Mouse (Mus musculus) embryonic facial prominence, embryonic 14.5 days (tissue): ENCODE measurements around the gene Mbip. TPM values are rescaled to one million over a fixed set of nuclear protein-coding genes. Genes with fewer than 3 reads are reported as not detected.

ENCODE experiments used
- ATAC-seq: fragments of 200-750 bp; cut with Nextera tagmentation; 2 replicates; pipeline ENCODE4 v1.8.0; 2017; ENCODE audit warnings: low read depth, moderate number of reproducible peaks, moderate TSS enrichment
- DNase-seq: peaks from one replicate; pipeline ENCODE4 v3.0.0-alpha.2; 2015; ENCODE audit warnings: low spot score
- H3K27ac ChIP-seq: fragments of 300-500 bp; sonication (generic); replicated peaks from 2 replicates; pipeline ENCODE4 v1.5.1; 2014; ENCODE audit warnings: low read depth, mild to moderate bottlenecking, low read length, moderate library complexity
- H3K27me3 ChIP-seq: fragments of 300-500 bp; sonication (generic); replicated peaks from 2 replicates; pipeline ENCODE4 v1.6.1; 2014; ENCODE audit warnings: low read length; ENCODE audit not compliant: control insufficient read depth, insufficient read depth
- H3K36me3 ChIP-seq: fragments of 300-500 bp; sonication (generic); 2 replicates; pipeline ENCODE4 v1.6.1; 2014; ENCODE audit warnings: low read length, mixed read lengths; ENCODE audit not compliant: control insufficient read depth, insufficient read depth
- H3K4me1 ChIP-seq: fragments of 300-500 bp; sonication (generic); 2 replicates; pipeline ENCODE4 v1.6.1; 2014; ENCODE audit warnings: antibody characterized with exemption, low read length; ENCODE audit not compliant: control insufficient read depth, insufficient read depth
- H3K4me2 ChIP-seq: fragments of 300-500 bp; sonication (generic); 2 replicates; pipeline ENCODE4 v1.6.1; 2014; ENCODE audit warnings: low read depth, mild to moderate bottlenecking, low read length, moderate library complexity, mixed read lengths
- H3K4me3 ChIP-seq: fragments of 300-500 bp; sonication (generic); 2 replicates; pipeline ENCODE4 v1.5.1; 2014; ENCODE audit warnings: low read depth, mild to moderate bottlenecking, low read length
- H3K9ac ChIP-seq: fragments of 300-500 bp; sonication (generic); 2 replicates; pipeline ENCODE4 v1.6.1; 2014; ENCODE audit warnings: low read depth, mild to moderate bottlenecking, low read length, moderate library complexity, mixed read lengths
- H3K9me3 ChIP-seq: fragments of 300-500 bp; sonication (generic); 2 replicates; pipeline ENCODE4 v1.6.1; 2016; ENCODE audit warnings: low read length; ENCODE audit not compliant: control insufficient read depth
- WGBS: fragments of 180-500 bp; shearing (Covaris S2); extraction: QIAGEN DNeasy Blood & Tissue Kit; methylation state at CpG from one replicate; pipeline ENCODE4 v1.1.7; 2014; 5-methylcytosine and 5-hydroxymethylcytosine counted together
- polyA plus RNA-seq: library from polyadenylated mRNA; unstranded; fragments of >200 nt; fragmentation: Nextera tagmentation; extraction: Ambion mirVana; gene quantifications from 2 replicates; pipeline ENCODE4 v1.2.1, GENCODE M21; 2014

Mbip gene
- 27.2 and 31.4 TPM in 2 replicates for polyA plus RNA-seq

DNA sequence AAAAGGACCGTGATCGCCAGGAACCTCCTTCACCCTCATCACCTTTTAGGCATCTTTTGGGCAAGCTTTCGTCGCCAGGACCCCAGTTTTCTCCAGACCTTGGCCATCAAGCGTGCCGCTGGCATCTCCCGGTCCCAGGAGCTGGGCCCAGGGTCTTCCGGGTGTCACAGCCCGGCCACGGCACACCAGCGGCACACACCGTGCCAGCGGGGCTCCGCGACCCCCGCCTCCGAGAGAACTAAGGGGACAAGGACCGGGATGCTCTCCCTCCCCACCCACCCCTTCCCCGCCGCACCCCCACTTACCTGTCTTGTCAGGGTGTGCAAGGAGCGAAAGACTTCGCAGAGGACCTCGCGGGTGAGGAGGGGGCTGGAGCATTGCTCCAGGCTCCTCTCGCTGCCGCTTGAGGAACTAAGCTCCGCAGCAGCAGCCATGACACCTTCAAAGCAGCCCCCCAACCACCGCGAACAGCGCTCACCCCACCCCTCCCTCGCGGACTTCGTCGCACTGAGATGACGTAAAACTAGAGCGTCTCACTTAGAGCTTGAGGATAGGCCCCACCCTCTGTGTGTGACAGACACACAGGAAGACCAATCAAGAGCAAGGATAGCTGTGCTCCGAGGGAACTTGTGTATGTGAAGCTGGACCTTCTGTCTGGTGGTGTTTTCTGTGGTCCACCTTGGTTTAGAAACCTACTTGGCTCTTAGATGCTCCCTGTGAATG lies at the start of gene Mbip:
Gene Mbip (minus strand): TSS at position 528 of the 723 bp plus-strand sequence.
- ATAC-seq (peak; percentile 100), DNase-seq (peak; percentile 98)
- peaks cover 7% of the 10 kb centered on the region; the same call in 1 of the 2 replicates for H3K4me1 ChIP-seq
- no peaks in the 10 kb centered on the region for H3K36me3 ChIP-seq
- H3K9me3 ChIP-seq, result no peaks in the 10 kb centered on the region
- H3K9ac ChIP-seq, result peak within 1 kb of the TSS; percentile 80
- no peaks in the 10 kb centered on the region for H3K27me3 ChIP-seq
- peak within 1 kb of the TSS; percentile 79 for H3K4me3 ChIP-seq
- H3K27ac ChIP-seq, result no peak within 1 kb of the TSS; the same call in 1 of the 2 replicates
- H3K4me2 ChIP-seq, result peak within 1 kb of the TSS; percentile 63
- WGBS, result 1% methylated on average over 37 of the region's 37 CpGs

DNA sequence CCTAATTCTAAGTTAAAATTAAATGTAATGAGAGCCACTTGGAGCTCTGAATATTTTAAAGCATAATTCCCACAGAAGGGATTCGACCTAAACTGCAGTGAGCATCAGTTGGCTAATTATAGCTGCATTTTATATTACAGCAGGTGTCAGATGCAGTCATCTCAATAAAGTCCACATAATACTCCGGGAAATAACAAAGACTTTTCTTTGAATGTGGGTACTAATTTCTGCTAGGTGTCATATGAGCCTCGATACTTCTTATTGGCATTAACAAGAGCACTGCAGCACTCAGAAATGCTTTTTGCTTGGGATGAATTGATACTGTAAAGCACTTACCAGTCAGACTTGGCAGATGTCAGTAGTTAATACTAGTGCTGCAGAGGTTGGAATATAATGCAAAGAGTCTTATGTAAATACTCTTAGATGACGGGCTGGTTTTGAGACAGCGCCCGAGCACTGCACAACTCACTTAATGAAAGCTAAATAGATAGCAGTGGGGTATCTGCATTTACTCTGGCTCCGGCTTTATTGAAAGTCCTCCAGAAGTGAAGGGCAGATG lies 42.0 kb upstream of the Mbip start:
- no peak overlapping the region for H3K4me3 ChIP-seq
- DNase-seq, result no peak
- peak; percentile 15; the same call in 1 of the 2 replicates for ATAC-seq
- 75% methylated on average over 7 of the region's 7 CpGs for WGBS
- H3K4me2 ChIP-seq, result no peak overlapping the region
- no peak overlapping the region for H3K9ac ChIP-seq
- H3K4me1 ChIP-seq, result no peaks in the 10 kb centered on the region
- no peaks in the 10 kb centered on the region for H3K27me3 ChIP-seq
- no peaks in the 10 kb centered on the region for H3K36me3 ChIP-seq
- H3K27ac ChIP-seq, result no peak overlapping the region
- H3K9me3 ChIP-seq, result no peaks in the 10 kb centered on the region

- no peak overlapping the region for H3K9ac ChIP-seq
- ATAC-seq (no peak), DNase-seq (no peak)
- H3K9me3 ChIP-seq, result no peaks in the 10 kb centered on the region
- no peak overlapping the region for H3K4me3 ChIP-seq
- H3K4me1 ChIP-seq, result no peaks in the 10 kb centered on the region
- 56% methylated on average over 6 of the region's 6 CpGs for whole genome bisulfite sequencing
- H3K27ac ChIP-seq, result no peak overlapping the region
- no peaks in the 10 kb centered on the region for H3K27me3 ChIP-seq
- H3K4me2 ChIP-seq, result no peak overlapping the region
- H3K36me3 ChIP-seq, result no peaks in the 10 kb centered on the region
Measured at GRCm38 (mm10) chr12:56386955-56387646, 41.4 kb upstream of the Mbip start.

- Histone ChIP-seq H3K27me3 (no peaks in the 10 kb centered on the region), H3K4me2 (peak overlapping the region; percentile 63), H3K4me3 (peak overlapping the region; percentile 79), H3K27ac (no peak overlapping the region), H3K9ac (peak overlapping the region; percentile 80), H3K4me1 (peaks cover 7% of the 10 kb centered on the region; the same call in 1 of the 2 replicates), H3K9me3 (no peaks in the 10 kb centered on the region), H3K36me3 (peaks cover 3% of the 10 kb centered on the region)
- DNase-seq, result no peak
- ATAC-seq, result no peak
- 4% methylated on average over 5 of the region's 5 CpGs for WGBS
Measured at GRCm38 (mm10) chr12:56344771-56345314, 851 bp downstream of the Mbip start.

- Histone ChIP-seq H3K27ac (no peak overlapping the region), H3K9ac (no peak overlapping the region), H3K4me1 (peaks cover 7% of the 10 kb centered on the region; the same call in 1 of the 2 replicates), H3K27me3 (no peaks in the 10 kb centered on the region), H3K4me2 (no peak overlapping the region), H3K9me3 (no peaks in the 10 kb centered on the region), H3K4me3 (no peak overlapping the region), H3K36me3 (peaks cover 31% of the 10 kb centered on the region)
- WGBS, result 85% methylated on average over 8 of the region's 8 CpGs
- ATAC-seq (no peak), DNase-seq (no peak)
Measured at GRCm38 (mm10) chr12:56339295-56340056, 6.2 kb downstream of the Mbip start.

DNA sequence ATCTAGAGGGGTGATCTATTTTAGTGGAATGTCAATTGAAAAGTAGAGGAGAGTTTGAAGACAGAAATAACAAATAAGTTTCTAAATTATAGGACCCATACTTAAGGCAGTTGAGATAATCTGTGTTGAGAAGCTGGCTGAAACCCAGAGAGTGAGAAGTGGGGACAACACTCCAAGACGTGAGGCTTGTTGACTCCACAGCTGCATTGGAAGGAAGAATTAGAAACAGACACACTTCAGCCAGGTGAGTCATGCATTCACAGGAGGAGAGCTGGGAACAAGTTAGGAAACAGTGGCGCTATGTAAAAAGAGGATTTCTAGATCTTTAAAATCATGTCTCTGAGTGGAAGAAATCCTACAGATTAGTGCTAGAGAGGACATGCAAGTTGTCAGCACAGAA lies 12.2 kb downstream of the Mbip start:
- no peak for ATAC-seq
- WGBS, result 90% methylated on average over 2 of the region's 2 CpGs
- DNase-seq, result no peak
- H3K27ac ChIP-seq, result no peak overlapping the region
- no peaks in the 10 kb centered on the region for H3K27me3 ChIP-seq
- H3K9ac ChIP-seq, result no peak overlapping the region
- H3K9me3 ChIP-seq, result no peaks in the 10 kb centered on the region
- no peak overlapping the region for H3K4me2 ChIP-seq
- peaks cover 65% of the 10 kb centered on the region for H3K36me3 ChIP-seq
- H3K4me3 ChIP-seq, result no peak overlapping the region
- H3K4me1 ChIP-seq, result no peaks in the 10 kb centered on the region

DNA sequence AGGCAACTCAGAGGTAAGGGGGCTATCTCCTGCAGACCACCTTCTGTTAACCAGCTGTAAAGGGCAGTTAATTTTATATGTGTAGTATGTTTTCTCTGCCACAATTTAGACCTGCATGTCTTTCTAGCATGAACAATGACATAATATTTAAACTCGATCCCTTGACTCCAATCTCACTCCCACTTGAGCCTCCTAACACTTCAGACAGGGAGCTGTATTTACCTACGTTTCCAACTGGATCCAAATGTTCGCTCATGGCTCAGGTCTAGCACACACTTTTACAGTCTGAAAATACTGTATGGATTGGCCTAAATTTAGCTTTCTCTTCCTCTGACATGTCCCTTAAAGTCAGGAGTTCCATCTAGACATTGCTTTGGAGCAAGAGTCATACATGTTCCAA lies 13.2 kb downstream of the Mbip start:
- Histone ChIP-seq H3K36me3 (peaks cover 73% of the 10 kb centered on the region), H3K4me3 (no peak overlapping the region), H3K27ac (no peak overlapping the region), H3K27me3 (no peaks in the 10 kb centered on the region), H3K9ac (no peak overlapping the region), H3K4me1 (no peaks in the 10 kb centered on the region), H3K9me3 (no peaks in the 10 kb centered on the region), H3K4me2 (no peak overlapping the region)
- DNase-seq (no peak), ATAC-seq (no peak)
- 88% methylated on average over 3 of the region's 3 CpGs for WGBS

- Histone ChIP-seq H3K27me3 (no peaks in the 10 kb centered on the region), H3K36me3 (peaks cover 50% of the 10 kb centered on the region), H3K4me1 (no peaks in the 10 kb centered on the region), H3K27ac (no peak overlapping the region), H3K4me2 (no peak overlapping the region), H3K4me3 (no peak overlapping the region), H3K9ac (no peak overlapping the region), H3K9me3 (no peaks in the 10 kb centered on the region)
- ATAC-seq, result no peak
- no peak for DNase-seq
- 89% methylated on average over 6 of the region's 6 CpGs for WGBS
Measured at GRCm38 (mm10) chr12:56327448-56327998, 18.2 kb downstream of the Mbip start.
